Mouse (Mus musculus): ENCODE data around the gene Asgr2.

GRCm38 (mm10) chr11:70055618-70056214 lies 36.7 kb upstream of the Asgr2 start:
- TF ChIP-seq CHD2 (IDR thresholded peaks at IDR 0.05; ENCODE audit: low read depth, low read length) (no peak), ZNF384 (IDR thresholded peaks at IDR 0.05; ENCODE audit: low read depth, low read length) (0 out of 2 replicates have a peak, but pooled peaks have one; percentile 17)

Measured in ES-E14 (cell line).